Mouse (Mus musculus) olfactory bulb, adult 2 months (tissue): ENCODE measurements around the gene Stx5a. TPM values are rescaled to one million over a fixed set of nuclear protein-coding genes. Genes with fewer than 3 reads are reported as not detected.
"Not testable (repeated sequence)": the region's sequence is repeated elsewhere in the genome, so short reads cannot be mapped to it uniquely, and the experiment has no call there.

Experiments
- H3K27ac ChIP-seq: fragments of 200-500 bp; 2 replicates; pipeline ENCODE4 v1.5.1; 2012; ENCODE audit warnings: low read depth, low read length; ENCODE audit not compliant: insufficient read depth
- H3K4me1 ChIP-seq: fragments of 200-500 bp; 2 replicates; pipeline ENCODE4 v1.6.1; 2012; ENCODE audit warnings: low read length; ENCODE audit not compliant: control insufficient read depth, insufficient read depth
- H3K4me3 ChIP-seq: fragments of 200-500 bp; 2 replicates; pipeline ENCODE4 v1.5.1; 2012; ENCODE audit warnings: mild to moderate bottlenecking, low read depth, low read length, moderate library complexity; ENCODE audit not compliant: insufficient read depth
- CTCF ChIP-seq: fragments of 200-500 bp; IDR thresholded peaks from 2 replicates; pipeline ENCODE4 v1.5.1; 2012; ENCODE audit warnings: low read depth, mild to moderate bottlenecking, low read length, moderate library complexity; ENCODE audit not compliant: insufficient read depth
- POLR2A ChIP-seq: fragments of 200-500 bp; IDR thresholded peaks from 2 replicates; pipeline ENCODE4 v1.6.1; 2012; ENCODE audit warnings: mild to moderate bottlenecking, low read depth, low read length, moderate library complexity; ENCODE audit not compliant: insufficient read depth
- WGBS: fragments of 180-500 bp; shearing (Covaris S2); methylation state at CpG from one replicate; pipeline ENCODE4 v1.1.7; 2018; 5-methylcytosine and 5-hydroxymethylcytosine counted together
- polyA plus RNA-seq: library from polyadenylated mRNA; stranded (reverse); fragments of >200 nt; gene quantifications from 2 replicates; pipeline ENCODE4 v1.2.4, GENCODE M21; 2012; ENCODE audit warnings: low replicate concordance; ENCODE audit not compliant: missing spikeins, insufficient read depth, insufficient read length

Gene Stx5a
- polyA plus RNA-seq, 1 experiment = not detected

GRCm38 (mm10) chr19:8723574-8724346 is 17.5 kb upstream of the Stx5a start:
- H3K27ac ChIP-seq = peak overlapping the region; percentile 58; the same call in 1 of the 2 replicates
- peak overlapping the region; percentile 61 for H3K4me3 ChIP-seq
- H3K4me1 ChIP-seq = peaks cover 4% of the 10 kb centered on the region; the same call in 1 of the 2 replicates
- under 1% methylated on average over 20 of the region's 20 CpGs for WGBS
- TF ChIP-seq POLR2A (no peak), CTCF (no peak)

DNA sequence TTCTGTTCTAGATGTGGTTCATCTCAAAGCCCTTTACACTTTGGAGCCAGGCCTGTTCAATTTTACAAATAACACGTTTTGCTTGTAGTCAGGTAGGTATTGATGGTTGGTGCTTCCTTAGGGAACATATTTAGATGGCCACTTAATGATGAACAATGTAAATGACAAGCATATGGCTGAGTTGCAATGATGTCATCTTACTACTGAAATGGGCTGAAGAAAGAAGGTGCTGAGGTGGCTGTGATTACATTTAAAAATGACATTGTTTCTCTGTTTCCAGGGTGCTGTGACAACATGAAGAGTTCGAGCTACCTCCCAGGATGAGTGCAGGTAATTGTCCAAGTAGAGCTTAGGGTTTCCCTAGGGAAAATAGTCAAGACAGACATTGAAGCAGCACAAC is 16.8 kb upstream of the Stx5a start:
- Histone ChIP-seq H3K4me1 (peaks cover 4% of the 10 kb centered on the region; the same call in 1 of the 2 replicates), H3K4me3 (no peak overlapping the region), H3K27ac (no peak overlapping the region)
- 7% methylated on average over 2 of the region's 2 CpGs for WGBS
- TF ChIP-seq CTCF (no peak), POLR2A (no peak)

GRCm38 (mm10) chr19:8725081-8725613 is 16.1 kb upstream of the Stx5a start:
- no peak for TF ChIP-seq CTCF
- no peak overlapping the region for H3K4me3 ChIP-seq
- peaks cover 4% of the 10 kb centered on the region; the same call in 1 of the 2 replicates for H3K4me1 ChIP-seq
- no peak overlapping the region for H3K27ac ChIP-seq
- WGBS = 47% methylated on average over 4 of the region's 4 CpGs

DNA sequence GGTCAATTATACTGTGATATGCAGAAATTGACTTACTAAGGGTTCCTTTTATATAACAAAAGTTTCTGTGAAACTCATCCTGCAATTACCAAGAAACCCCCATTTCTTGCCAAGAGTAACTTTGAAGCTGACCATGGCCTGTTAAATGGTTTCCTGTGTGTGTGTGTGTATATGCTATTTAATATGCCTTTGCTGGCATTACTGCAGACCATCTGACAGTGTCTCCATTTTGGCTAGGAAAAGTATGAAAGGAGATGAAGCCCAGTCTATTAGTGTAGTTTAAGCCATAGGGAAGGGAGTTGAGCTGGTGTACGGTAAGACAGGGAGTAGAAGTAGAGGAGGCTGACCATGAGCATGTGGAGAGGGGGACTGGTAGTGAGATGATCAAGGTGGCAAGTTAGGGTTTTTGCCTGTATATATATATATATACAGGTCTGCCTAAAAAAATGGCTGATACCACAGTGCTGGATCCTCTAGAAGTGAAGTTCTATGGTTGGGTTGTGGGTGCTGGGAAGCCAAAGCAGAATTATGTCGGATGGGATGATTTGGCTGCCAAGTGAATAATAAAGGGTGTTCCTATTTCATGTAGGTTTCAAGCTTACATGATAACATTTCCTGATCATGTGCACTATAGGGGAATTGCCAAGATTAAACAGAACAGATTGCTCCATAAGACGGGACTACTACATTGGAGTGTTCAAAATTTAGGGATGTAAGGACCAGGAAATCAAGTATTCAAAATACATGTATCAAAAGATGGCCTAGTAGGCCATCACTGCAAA is 14.4 kb upstream of the Stx5a start:
- no peak overlapping the region for H3K4me3 ChIP-seq
- no peak overlapping the region for H3K27ac ChIP-seq
- TF ChIP-seq POLR2A = no peak
- no peak for TF ChIP-seq CTCF

GRCm38 (mm10) chr19:8727495-8728114 is 13.6 kb upstream of the Stx5a start:
- TF ChIP-seq POLR2A (no peak), CTCF (no peak)
- 34% methylated on average over 5 of the region's 5 CpGs for WGBS

More for the DNA sequence above, 14.4 kb upstream of the Stx5a start:
- WGBS = 47% methylated on average over 3 of the region's 3 CpGs
- no peaks in the 10 kb centered on the region; the same call in 1 of the 2 replicates for H3K4me1 ChIP-seq

DNA sequence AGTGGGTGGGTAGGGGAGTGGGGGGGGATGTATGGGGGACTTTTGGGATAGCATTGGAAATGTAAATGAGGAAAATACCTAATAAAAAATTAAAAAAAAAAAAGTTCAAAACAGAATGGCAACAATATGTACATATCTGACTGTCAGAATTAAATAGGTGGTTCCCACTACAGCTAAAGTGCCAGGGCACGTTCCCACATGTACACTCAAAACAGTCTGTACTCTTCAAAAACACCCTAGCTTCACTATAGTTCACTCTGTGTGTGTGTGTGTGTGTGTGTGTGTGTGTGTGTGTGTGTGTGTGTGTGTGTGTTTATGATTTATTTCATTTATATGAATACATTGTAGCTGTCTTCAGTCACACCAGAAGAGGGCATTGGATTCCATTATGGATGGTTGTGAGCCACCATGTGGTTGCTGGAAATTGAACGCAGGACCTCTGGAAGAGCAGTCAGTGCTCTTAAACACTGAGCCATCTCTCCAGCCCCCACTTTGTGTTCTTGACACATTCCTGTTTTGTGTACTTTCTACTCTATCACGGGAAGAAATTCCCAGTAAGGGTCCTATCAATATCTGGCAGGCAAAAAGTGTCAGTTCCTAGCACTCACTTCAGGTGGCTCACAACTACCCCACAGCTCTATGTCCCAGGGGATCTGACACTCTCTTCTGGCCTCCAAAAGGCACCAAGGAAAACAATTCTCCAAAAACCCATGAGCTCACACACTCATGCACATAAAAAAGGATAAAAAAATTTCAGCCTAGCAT is 12.7 kb upstream of the Stx5a start:
- H3K4me1 ChIP-seq, H3K4me3 ChIP-seq, H3K27ac ChIP-seq: not testable (repeated sequence)
- WGBS = 50% methylated on average over 3 of the region's 3 CpGs

More at GRCm38 (mm10) chr19:8727495-8728114, 13.6 kb upstream of the Stx5a start:
- H3K4me3 ChIP-seq = no peak overlapping the region
- H3K27ac ChIP-seq = no peak overlapping the region
- no peaks in the 10 kb centered on the region for H3K4me1 ChIP-seq

GRCm38 (mm10) chr19:8734334-8734733 is 6.9 kb upstream of the Stx5a start:
- TF ChIP-seq POLR2A = no peak
- TF ChIP-seq CTCF = no peak
- 69% methylated on average over 3 of the region's 3 CpGs for WGBS
- Histone ChIP-seq H3K27ac (no peak overlapping the region), H3K4me1 (peaks cover 2% of the 10 kb centered on the region; the same call in 1 of the 2 replicates), H3K4me3 (no peak overlapping the region)

GRCm38 (mm10) chr19:8735389-8736159 is 5.6 kb upstream of the Stx5a start, which contains the start of gene Wdr74:
TSS of gene Wdr74 (plus strand) at chr19:8735827.
- TF ChIP-seq CTCF (no peak), POLR2A (peak; percentile 79)
- WGBS = under 1% methylated on average over 32 of the region's 32 CpGs

More at GRCm38 (mm10) chr19:8735389-8736159, 5.6 kb upstream of the Stx5a start, which contains the start of gene Wdr74:
- H3K4me3 ChIP-seq = peak within 1 kb of the TSS; percentile 72
- H3K27ac ChIP-seq = peak within 1 kb of the TSS; percentile 59; the same call in 1 of the 2 replicates
- peaks cover 4% of the 10 kb centered on the region; the same call in 1 of the 2 replicates for H3K4me1 ChIP-seq
